Mouse (Mus musculus) olfactory bulb, adult 2 months (tissue): ENCODE results near the gene Gm3415. TPM values are rescaled to one million over a fixed set of nuclear protein-coding genes. Genes with fewer than 3 reads are reported as not detected.
"Not testable (repeated sequence)": the region's sequence is repeated elsewhere in the genome, so short reads cannot be mapped to it uniquely, and the experiment has no call there.

Experiments
- H3K27ac ChIP-seq: fragments of 200-500 bp; 2 replicates; pipeline ENCODE4 v1.5.1; 2012; ENCODE audit warnings: low read depth, low read length; ENCODE audit not compliant: insufficient read depth
- H3K4me1 ChIP-seq: fragments of 200-500 bp; 2 replicates; pipeline ENCODE4 v1.6.1; 2012; ENCODE audit warnings: low read length; ENCODE audit not compliant: control insufficient read depth, insufficient read depth
- H3K4me3 ChIP-seq: fragments of 200-500 bp; 2 replicates; pipeline ENCODE4 v1.5.1; 2012; ENCODE audit warnings: mild to moderate bottlenecking, low read depth, low read length, moderate library complexity; ENCODE audit not compliant: insufficient read depth
- CTCF ChIP-seq: fragments of 200-500 bp; IDR thresholded peaks from 2 replicates; pipeline ENCODE4 v1.5.1; 2012; ENCODE audit warnings: low read depth, mild to moderate bottlenecking, low read length, moderate library complexity; ENCODE audit not compliant: insufficient read depth
- POLR2A ChIP-seq: fragments of 200-500 bp; IDR thresholded peaks from 2 replicates; pipeline ENCODE4 v1.6.1; 2012; ENCODE audit warnings: mild to moderate bottlenecking, low read depth, low read length, moderate library complexity; ENCODE audit not compliant: insufficient read depth
- WGBS: fragments of 180-500 bp; shearing (Covaris S2); methylation state at CpG from one replicate; pipeline ENCODE4 v1.1.7; 2018; 5-methylcytosine and 5-hydroxymethylcytosine counted together
- polyA plus RNA-seq: library from polyadenylated mRNA; stranded (reverse); fragments of >200 nt; gene quantifications from 2 replicates; pipeline ENCODE4 v1.2.4, GENCODE M21; 2012; ENCODE audit warnings: low replicate concordance; ENCODE audit not compliant: missing spikeins, insufficient read depth, insufficient read length

Gene Gm3415
- polyA plus RNA-seq, 1 experiment, result not detected

- 69% methylated on average over 27 of the region's 27 CpGs for WGBS
- Histone ChIP-seq H3K27ac (no peak overlapping the region), H3K4me1 (peaks cover 3% of the 10 kb centered on the region), H3K4me3 (no peak overlapping the region)
- TF ChIP-seq CTCF, result no peak
- no peak for TF ChIP-seq POLR2A
These were observed 42.5 kb downstream of the Gm3415 start for GRCm38 (mm10) chr5:146598215-146599119.

- WGBS, result 82% methylated on average over 7 of the region's 7 CpGs
- not testable (repeated sequence) for H3K27ac ChIP-seq, H3K4me3 ChIP-seq, H3K4me1 ChIP-seq
These were observed 43.3 kb downstream of the Gm3415 start for GRCm38 (mm10) chr5:146599216-146599615.

DNA sequence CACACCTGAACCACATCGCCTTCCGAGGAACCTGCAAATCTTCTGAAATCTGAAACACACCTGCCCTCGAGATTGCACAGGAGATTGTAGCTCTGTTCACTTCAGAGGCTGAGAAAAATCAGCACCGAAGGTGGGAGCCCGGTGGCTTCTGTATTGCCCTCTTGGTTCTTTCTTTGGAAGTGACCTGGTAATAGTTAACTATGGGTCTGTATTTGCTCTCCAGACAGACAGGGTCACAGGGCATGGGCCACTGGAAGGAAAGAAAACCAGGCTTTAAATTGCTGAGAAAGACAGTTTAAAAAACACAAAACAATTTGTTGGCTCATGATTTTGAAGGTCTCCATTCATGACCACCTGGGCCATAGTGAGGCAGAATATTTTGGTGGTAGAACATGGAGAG is 44.0 kb downstream of the Gm3415 start:
- H3K4me1 ChIP-seq, result peaks cover 3% of the 10 kb centered on the region
- H3K4me3 ChIP-seq, result no peak overlapping the region
- no peak for TF ChIP-seq CTCF
- TF ChIP-seq POLR2A, result no peak
- no peak overlapping the region for H3K27ac ChIP-seq
- 87% methylated on average over 5 of the region's 5 CpGs for WGBS

DNA sequence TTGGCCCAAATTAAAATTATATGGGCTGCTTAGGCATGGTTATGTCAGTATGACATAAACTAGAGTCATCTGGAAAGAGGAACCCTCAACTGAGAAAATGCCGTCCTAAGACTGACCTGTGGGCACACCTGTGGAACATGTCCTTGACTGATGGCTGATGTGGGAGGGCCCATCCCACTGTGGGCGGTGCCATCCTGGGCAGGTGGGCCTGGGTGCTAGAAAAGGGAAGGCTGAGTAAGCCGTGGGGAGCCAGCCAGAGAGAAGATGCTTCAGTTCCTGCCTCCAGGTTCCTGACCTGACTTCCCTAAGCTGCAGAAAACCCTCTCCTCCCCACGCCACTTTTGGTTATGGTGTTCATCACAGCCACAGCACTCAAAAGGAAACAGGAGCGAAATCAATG is 50.3 kb downstream of the Gm3415 start:
- no peak overlapping the region for H3K4me3 ChIP-seq
- no peaks in the 10 kb centered on the region for H3K4me1 ChIP-seq
- no peak for TF ChIP-seq POLR2A
- TF ChIP-seq CTCF, result no peak
- 88% methylated on average over 5 of the region's 5 CpGs for WGBS
- H3K27ac ChIP-seq, result no peak overlapping the region

DNA sequence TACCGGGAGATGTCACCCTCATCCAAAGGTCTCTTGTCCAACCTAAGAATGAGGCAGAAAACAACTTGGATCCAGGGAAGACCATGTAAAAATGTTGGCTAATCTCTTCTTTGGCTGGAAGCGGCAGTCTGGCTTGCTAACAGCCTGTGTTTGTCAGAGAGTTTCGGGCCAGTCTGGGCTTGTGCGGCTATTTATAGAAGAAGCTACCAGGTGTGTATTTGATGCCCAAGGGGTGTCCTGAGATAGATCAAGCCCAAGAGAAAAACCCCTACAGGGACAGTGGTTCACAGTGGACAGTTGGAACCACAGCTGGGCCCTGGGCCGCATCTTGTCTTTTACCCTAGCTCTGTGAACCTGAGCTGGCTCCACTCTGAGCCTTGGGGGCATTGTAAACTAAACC is 51.0 kb downstream of the Gm3415 start:
- 92% methylated on average over 5 of the region's 5 CpGs for WGBS
- TF ChIP-seq CTCF (no peak), POLR2A (no peak)

GRCm38 (mm10) chr5:146607816-146608215 is 51.9 kb downstream of the Gm3415 start:
- TF ChIP-seq CTCF (no peak), POLR2A (no peak)
- no peak overlapping the region for H3K27ac ChIP-seq
- no peak overlapping the region for H3K4me3 ChIP-seq
- WGBS, result 87% methylated on average over 5 of the region's 5 CpGs
- no peaks in the 10 kb centered on the region for H3K4me1 ChIP-seq

More for the DNA sequence above, 51.0 kb downstream of the Gm3415 start:
- no peaks in the 10 kb centered on the region for H3K4me1 ChIP-seq
- no peak overlapping the region for H3K27ac ChIP-seq
- H3K4me3 ChIP-seq, result no peak overlapping the region

Other genes with a start within 250 kb of the Gm3415 start
- gene Wasf3, start 171.2 kb upstream of the Gm3415 start, polyA plus RNA-seq, result not detected in 2 replicates
- gene Gm6408, start 74.2 kb upstream of the Gm3415 start, polyA plus RNA-seq, result not detected in 2 replicates
- gene Gm6370, start 64.8 kb upstream of the Gm3415 start, polyA plus RNA-seq, result not detected in 2 replicates
- not detected in 2 replicates for gene 4930449I24Rik, start 53.7 kb upstream of the Gm3415 start, polyA plus RNA-seq
- gene Gm3402, start 42.0 kb upstream of the Gm3415 start, polyA plus RNA-seq, result not detected in 2 replicates
- not detected in 2 replicates for gene Gm3404, start 30.3 kb upstream of the Gm3415 start, polyA plus RNA-seq
- not detected in 2 replicates for gene Gm3409, start 18.5 kb upstream of the Gm3415 start, polyA plus RNA-seq
- not detected in 2 replicates for gene Gpr12, start 29.1 kb downstream of the Gm3415 start, polyA plus RNA-seq
- gene Usp12, start 238.9 kb downstream of the Gm3415 start, polyA plus RNA-seq, result not detected in 2 replicates